Mouse (Mus musculus): ENCODE results near the gene 1700092M07Rik. TPM values are rescaled to one million over a fixed set of nuclear protein-coding genes. Genes with fewer than 3 reads are reported as not detected.

Gene 1700092M07Rik
- polyA plus RNA-seq (2014; fragmentation: Illumina TruSeq; extraction: RNeasy Lipid Tissue Mini Kit (QIAGEN cat#74804); ENCODE audit: insufficient read depth, low read depth, low replicate concordance), result not detected

DNA sequence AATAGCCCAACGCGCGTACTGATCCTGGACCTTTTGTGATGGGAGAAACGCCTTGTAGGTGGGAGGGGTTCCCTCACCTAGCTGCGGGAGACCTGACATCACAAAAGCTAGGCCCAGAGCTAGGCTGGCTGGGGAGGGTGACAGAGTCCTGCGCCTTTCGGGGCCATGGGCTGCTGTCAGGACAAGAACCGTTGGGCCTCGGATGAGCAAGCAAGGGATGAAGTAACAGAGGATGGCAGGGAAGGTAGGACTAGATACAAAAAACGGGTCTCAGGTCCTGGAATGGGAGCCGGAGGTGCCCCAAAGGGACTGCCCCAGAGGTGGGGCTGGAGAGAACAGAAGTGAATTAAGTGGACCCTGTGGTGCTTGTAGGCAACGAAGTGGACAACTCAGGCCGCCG lies at the start of gene 1700092M07Rik:
TSS of gene 1700092M07Rik (plus strand) at position 116 of the 400 bp plus-strand sequence.

DNA sequence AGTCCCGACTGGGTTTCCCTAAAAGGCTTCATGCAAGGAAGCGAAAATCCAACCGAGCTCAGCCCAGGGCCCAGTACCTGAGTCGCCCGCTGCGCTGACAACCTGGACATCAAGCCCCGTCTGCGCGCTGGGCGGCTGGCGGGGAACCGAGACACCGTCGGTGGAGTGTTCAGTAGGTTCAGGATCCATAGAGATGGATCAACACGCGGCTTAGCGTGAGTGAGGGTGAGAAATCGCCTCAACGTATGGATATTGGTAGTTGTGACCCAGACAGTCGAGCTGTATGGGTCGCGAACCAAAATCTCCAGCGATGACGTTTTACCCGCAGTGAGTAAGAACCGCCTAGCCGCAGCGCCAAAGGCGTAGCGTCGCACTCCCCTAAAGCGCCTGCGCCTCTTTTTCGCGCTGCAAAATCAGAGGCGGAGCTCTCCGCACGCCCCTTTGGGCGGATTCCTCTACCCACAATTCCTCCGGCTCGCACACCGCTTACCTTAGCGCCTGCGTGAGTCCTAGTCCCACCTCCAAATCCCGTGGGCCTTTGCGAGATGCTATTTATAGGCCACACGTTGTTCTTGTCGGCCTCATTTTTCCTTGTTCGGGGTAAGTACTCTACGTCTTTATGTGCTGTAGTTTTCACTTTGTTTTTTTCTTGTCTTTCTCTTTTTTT lies 17.5 kb upstream of the 1700092M07Rik start, which contains the start of gene Slc3a2:
TSS of gene Slc3a2 (minus strand) at position 463 of the 667 bp plus-strand sequence.

DNA sequence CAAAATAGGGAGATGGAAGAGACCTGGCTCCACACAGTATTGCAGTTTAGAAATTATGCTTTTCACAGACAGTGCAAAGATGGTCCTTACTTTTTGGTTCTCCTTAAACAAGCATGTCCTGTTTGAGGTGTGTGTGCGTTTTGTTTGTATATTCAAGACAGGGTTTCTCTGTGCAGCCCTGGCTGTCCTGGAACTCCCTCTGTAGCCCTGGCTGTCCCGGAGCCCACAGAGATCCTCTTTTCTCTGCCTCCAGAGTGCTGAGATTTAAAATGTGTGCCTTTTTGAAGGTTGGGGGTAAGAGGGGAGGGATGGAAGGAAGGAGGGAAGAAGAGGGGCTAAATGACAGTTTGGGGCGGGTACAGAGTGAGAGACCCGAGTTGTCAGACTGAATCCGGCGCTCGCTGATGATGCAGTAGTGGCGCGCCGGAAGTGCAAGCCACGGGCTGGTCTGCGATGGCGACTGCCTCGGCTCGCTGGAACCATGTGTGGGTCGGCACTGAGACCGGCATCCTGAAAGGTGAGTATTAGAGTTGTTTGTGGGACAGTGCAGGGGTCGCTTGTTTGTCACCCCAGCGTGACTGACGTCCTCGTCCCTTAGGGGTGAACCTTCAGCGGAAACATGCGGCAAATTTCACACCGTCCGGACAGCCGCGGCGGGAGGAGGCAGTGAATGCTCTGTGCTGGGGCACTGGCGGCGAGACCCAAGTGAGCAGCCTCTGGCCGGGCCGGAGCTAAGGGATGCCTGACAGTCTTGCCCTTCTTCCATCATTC lies 4.9 kb upstream of the 1700092M07Rik start, which contains the start of gene Wdr74:
TSS of gene Wdr74 (plus strand) at position 439 of the 771 bp plus-strand sequence.

GRCm38 (mm10) chr19:8741243-8741869 lies 838 bp downstream of the 1700092M07Rik start, which contains the start of gene Stx5a:
TSS of gene Stx5a (plus strand) at chr19:8741413.

GRCm38 (mm10) chr19:8756635-8757387 lies 16.3 kb downstream of the 1700092M07Rik start, which contains the start of gene Nxf1:
TSS of gene Nxf1 (plus strand) at chr19:8757073.

GRCm38 (mm10) chr19:8770567-8771270 lies 30.2 kb downstream of the 1700092M07Rik start, which contains the start of gene Tmem223:
TSS of gene Tmem223 (plus strand) at chr19:8770996.

GRCm38 (mm10) chr19:8774086-8774835 lies 33.7 kb downstream of the 1700092M07Rik start, which contains the start of gene Tmem179b:
TSS of gene Tmem179b (minus strand) at chr19:8774467.

GRCm38 (mm10) chr19:8786008-8786781 lies 45.7 kb downstream of the 1700092M07Rik start, which contains the start of gene Taf6l:
TSS of gene Taf6l (minus strand) at chr19:8786417.

Other genes starting within 250 kb of the 1700092M07Rik start
- not detected for gene Slc22a8, start 149.5 kb upstream of the 1700092M07Rik start, polyA plus RNA-seq (2014; fragmentation: Illumina TruSeq; extraction: RNeasy Lipid Tissue Mini Kit (QIAGEN cat#74804); ENCODE audit: insufficient read depth, low read depth, low replicate concordance)
- not detected for gene Slc22a6, start 122.7 kb upstream of the 1700092M07Rik start, polyA plus RNA-seq (2014; fragmentation: Illumina TruSeq; extraction: RNeasy Lipid Tissue Mini Kit (QIAGEN cat#74804); ENCODE audit: insufficient read depth, low read depth, low replicate concordance)
- gene Chrm1, start 76.9 kb upstream of the 1700092M07Rik start, polyA plus RNA-seq (2014; fragmentation: Illumina TruSeq; extraction: RNeasy Lipid Tissue Mini Kit (QIAGEN cat#74804); ENCODE audit: insufficient read depth, low read depth, low replicate concordance), result 0.19 TPM
- gene Slc3a2, start 17.3 kb upstream of the 1700092M07Rik start, polyA plus RNA-seq (2014; fragmentation: Illumina TruSeq; extraction: RNeasy Lipid Tissue Mini Kit (QIAGEN cat#74804); ENCODE audit: insufficient read depth, low read depth, low replicate concordance), result 184 TPM
- gene Wdr74, start 4.9 kb upstream of the 1700092M07Rik start, polyA plus RNA-seq (2014; fragmentation: Illumina TruSeq; extraction: RNeasy Lipid Tissue Mini Kit (QIAGEN cat#74804); ENCODE audit: insufficient read depth, low read depth, low replicate concordance), result 29.3 TPM
- gene Stx5a, start 695 bp downstream of the 1700092M07Rik start, polyA plus RNA-seq (2014; fragmentation: Illumina TruSeq; extraction: RNeasy Lipid Tissue Mini Kit (QIAGEN cat#74804); ENCODE audit: insufficient read depth, low read depth, low replicate concordance), result 52.5 TPM
- gene Nxf1, start 16.4 kb downstream of the 1700092M07Rik start, polyA plus RNA-seq (2014; fragmentation: Illumina TruSeq; extraction: RNeasy Lipid Tissue Mini Kit (QIAGEN cat#74804); ENCODE audit: insufficient read depth, low read depth, low replicate concordance), result 135 TPM
- gene Tmem223, start 30.3 kb downstream of the 1700092M07Rik start, polyA plus RNA-seq (2014; fragmentation: Illumina TruSeq; extraction: RNeasy Lipid Tissue Mini Kit (QIAGEN cat#74804); ENCODE audit: insufficient read depth, low read depth, low replicate concordance), result 124 TPM
- 59.3 TPM for gene Tmem179b, start 33.7 kb downstream of the 1700092M07Rik start, polyA plus RNA-seq (2014; fragmentation: Illumina TruSeq; extraction: RNeasy Lipid Tissue Mini Kit (QIAGEN cat#74804); ENCODE audit: insufficient read depth, low read depth, low replicate concordance)
- gene Taf6l, start 45.7 kb downstream of the 1700092M07Rik start, polyA plus RNA-seq (2014; fragmentation: Illumina TruSeq; extraction: RNeasy Lipid Tissue Mini Kit (QIAGEN cat#74804); ENCODE audit: insufficient read depth, low read depth, low replicate concordance), result 4.5 TPM
- gene Polr2g, start 57.9 kb downstream of the 1700092M07Rik start, polyA plus RNA-seq (2014; fragmentation: Illumina TruSeq; extraction: RNeasy Lipid Tissue Mini Kit (QIAGEN cat#74804); ENCODE audit: insufficient read depth, low read depth, low replicate concordance), result 97.1 TPM
- gene Zbtb3, start 61.8 kb downstream of the 1700092M07Rik start, polyA plus RNA-seq (2014; fragmentation: Illumina TruSeq; extraction: RNeasy Lipid Tissue Mini Kit (QIAGEN cat#74804); ENCODE audit: insufficient read depth, low read depth, low replicate concordance), result 1.6 TPM
- gene Ttc9c, start 78.6 kb downstream of the 1700092M07Rik start, polyA plus RNA-seq (2014; fragmentation: Illumina TruSeq; extraction: RNeasy Lipid Tissue Mini Kit (QIAGEN cat#74804); ENCODE audit: insufficient read depth, low read depth, low replicate concordance), result 10.6 TPM
- 37.3 TPM for gene Hnrnpul2, start 79.3 kb downstream of the 1700092M07Rik start, polyA plus RNA-seq (2014; fragmentation: Illumina TruSeq; extraction: RNeasy Lipid Tissue Mini Kit (QIAGEN cat#74804); ENCODE audit: insufficient read depth, low read depth, low replicate concordance)
- gene AC129217.1, start 89.1 kb downstream of the 1700092M07Rik start, polyA plus RNA-seq (2014; fragmentation: Illumina TruSeq; extraction: RNeasy Lipid Tissue Mini Kit (QIAGEN cat#74804); ENCODE audit: insufficient read depth, low read depth, low replicate concordance), result not detected
- 60.1 TPM for gene Bscl2, start 96.7 kb downstream of the 1700092M07Rik start, polyA plus RNA-seq (2014; fragmentation: Illumina TruSeq; extraction: RNeasy Lipid Tissue Mini Kit (QIAGEN cat#74804); ENCODE audit: insufficient read depth, low read depth, low replicate concordance)
- not detected for gene Gng3, start 98.5 kb downstream of the 1700092M07Rik start, polyA plus RNA-seq (2014; fragmentation: Illumina TruSeq; extraction: RNeasy Lipid Tissue Mini Kit (QIAGEN cat#74804); ENCODE audit: insufficient read depth, low read depth, low replicate concordance)
- 1.6 TPM for gene Lrrn4cl, start 110.0 kb downstream of the 1700092M07Rik start, polyA plus RNA-seq (2014; fragmentation: Illumina TruSeq; extraction: RNeasy Lipid Tissue Mini Kit (QIAGEN cat#74804); ENCODE audit: insufficient read depth, low read depth, low replicate concordance)
- 167 TPM for gene Ubxn1, start 130.8 kb downstream of the 1700092M07Rik start, polyA plus RNA-seq (2014; fragmentation: Illumina TruSeq; extraction: RNeasy Lipid Tissue Mini Kit (QIAGEN cat#74804); ENCODE audit: insufficient read depth, low read depth, low replicate concordance)
- 59.1 TPM for gene Uqcc3, start 140.2 kb downstream of the 1700092M07Rik start, polyA plus RNA-seq (2014; fragmentation: Illumina TruSeq; extraction: RNeasy Lipid Tissue Mini Kit (QIAGEN cat#74804); ENCODE audit: insufficient read depth, low read depth, low replicate concordance)
- gene Lbhd1, start 143.0 kb downstream of the 1700092M07Rik start, polyA plus RNA-seq (2014; fragmentation: Illumina TruSeq; extraction: RNeasy Lipid Tissue Mini Kit (QIAGEN cat#74804); ENCODE audit: insufficient read depth, low read depth, low replicate concordance), result 19.9 TPM
- gene Gm49403, start 143.2 kb downstream of the 1700092M07Rik start, polyA plus RNA-seq (2014; fragmentation: Illumina TruSeq; extraction: RNeasy Lipid Tissue Mini Kit (QIAGEN cat#74804); ENCODE audit: insufficient read depth, low read depth, low replicate concordance), result not detected
- gene 1810009A15Rik, start 148.1 kb downstream of the 1700092M07Rik start, polyA plus RNA-seq (2014; fragmentation: Illumina TruSeq; extraction: RNeasy Lipid Tissue Mini Kit (QIAGEN cat#74804); ENCODE audit: insufficient read depth, low read depth, low replicate concordance), result 54.1 TPM
- gene Gm49416, start 148.2 kb downstream of the 1700092M07Rik start, polyA plus RNA-seq (2014; fragmentation: Illumina TruSeq; extraction: RNeasy Lipid Tissue Mini Kit (QIAGEN cat#74804); ENCODE audit: insufficient read depth, low read depth, low replicate concordance), result not detected
- 8.7 TPM for gene Ints5, start 152.3 kb downstream of the 1700092M07Rik start, polyA plus RNA-seq (2014; fragmentation: Illumina TruSeq; extraction: RNeasy Lipid Tissue Mini Kit (QIAGEN cat#74804); ENCODE audit: insufficient read depth, low read depth, low replicate concordance)
- 51.6 TPM for gene Ganab, start 157.4 kb downstream of the 1700092M07Rik start, polyA plus RNA-seq (2014; fragmentation: Illumina TruSeq; extraction: RNeasy Lipid Tissue Mini Kit (QIAGEN cat#74804); ENCODE audit: insufficient read depth, low read depth, low replicate concordance)
- 54.5 TPM for gene B3gat3, start 179.7 kb downstream of the 1700092M07Rik start, polyA plus RNA-seq (2014; fragmentation: Illumina TruSeq; extraction: RNeasy Lipid Tissue Mini Kit (QIAGEN cat#74804); ENCODE audit: insufficient read depth, low read depth, low replicate concordance)
- gene Rom1, start 188.6 kb downstream of the 1700092M07Rik start, polyA plus RNA-seq (2014; fragmentation: Illumina TruSeq; extraction: RNeasy Lipid Tissue Mini Kit (QIAGEN cat#74804); ENCODE audit: insufficient read depth, low read depth, low replicate concordance), result 6.0 TPM
- 17.3 TPM for gene Eml3, start 188.8 kb downstream of the 1700092M07Rik start, polyA plus RNA-seq (2014; fragmentation: Illumina TruSeq; extraction: RNeasy Lipid Tissue Mini Kit (QIAGEN cat#74804); ENCODE audit: insufficient read depth, low read depth, low replicate concordance)
- gene Mta2, start 201.2 kb downstream of the 1700092M07Rik start, polyA plus RNA-seq (2014; fragmentation: Illumina TruSeq; extraction: RNeasy Lipid Tissue Mini Kit (QIAGEN cat#74804); ENCODE audit: insufficient read depth, low read depth, low replicate concordance), result 43.6 TPM
- 8.5 TPM for gene Tut1, start 213.1 kb downstream of the 1700092M07Rik start, polyA plus RNA-seq (2014; fragmentation: Illumina TruSeq; extraction: RNeasy Lipid Tissue Mini Kit (QIAGEN cat#74804); ENCODE audit: insufficient read depth, low read depth, low replicate concordance)
- 297 TPM for gene Eef1g, start 226.3 kb downstream of the 1700092M07Rik start, polyA plus RNA-seq (2014; fragmentation: Illumina TruSeq; extraction: RNeasy Lipid Tissue Mini Kit (QIAGEN cat#74804); ENCODE audit: insufficient read depth, low read depth, low replicate concordance)
- gene Ahnak, start 248.6 kb downstream of the 1700092M07Rik start, polyA plus RNA-seq (2014; fragmentation: Illumina TruSeq; extraction: RNeasy Lipid Tissue Mini Kit (QIAGEN cat#74804); ENCODE audit: insufficient read depth, low read depth, low replicate concordance), result 67.3 TPM

All from lung, adult 10 weeks (tissue).